Mouse (Mus musculus) lung, postnatal 0 days (tissue): ENCODE measurements around the gene Nol8. TPM values are rescaled to one million over a fixed set of nuclear protein-coding genes. Genes with fewer than 3 reads are reported as not detected.

Experiments
- ATAC-seq: fragments of 200-750 bp; cut with Nextera tagmentation; 2 replicates; pipeline ENCODE4 v1.8.0; 2017; ENCODE audit warnings: moderate library complexity
- DNase-seq: peaks from one replicate; pipeline ENCODE4 v3.0.0-alpha.2; 2016; ENCODE audit warnings: low spot score
- H3K27ac ChIP-seq: fragments of 300-500 bp; sonication (generic); 2 replicates; pipeline ENCODE4 v1.5.1; 2014; ENCODE audit warnings: antibody characterized with exemption, mild to moderate bottlenecking, low read length, mixed read lengths
- H3K27me3 ChIP-seq: fragments of 300-500 bp; sonication (generic); replicated peaks from 2 replicates; pipeline ENCODE4 v1.6.1; 2014; ENCODE audit warnings: low read length, mixed read lengths; ENCODE audit not compliant: insufficient read depth
- H3K36me3 ChIP-seq: fragments of 300-500 bp; sonication (generic); 2 replicates; pipeline ENCODE4 v1.6.1; 2014; ENCODE audit warnings: low read length, mixed read lengths; ENCODE audit not compliant: insufficient read depth
- H3K4me1 ChIP-seq: fragments of 300-500 bp; sonication (generic); 2 replicates; pipeline ENCODE4 v1.6.1; 2014; ENCODE audit warnings: antibody characterized with exemption, low read depth, low read length, mixed read lengths; ENCODE audit not compliant: insufficient read depth
- H3K4me2 ChIP-seq: fragments of 300-500 bp; sonication (generic); replicated peaks from 2 replicates; pipeline ENCODE4 v1.6.1; 2014; ENCODE audit warnings: low read depth, mild to moderate bottlenecking, low read length, moderate library complexity, mixed read lengths
- H3K4me3 ChIP-seq: fragments of 300-500 bp; sonication (generic); 2 replicates; pipeline ENCODE4 v1.5.1; 2014; ENCODE audit warnings: low read depth, low read length
- H3K9ac ChIP-seq: fragments of 300-500 bp; sonication (generic); replicated peaks from 2 replicates; pipeline ENCODE4 v1.6.1; 2014; ENCODE audit warnings: low read depth, mild to moderate bottlenecking
- H3K9me3 ChIP-seq: fragments of 300-500 bp; sonication (generic); 2 replicates; pipeline ENCODE4 v1.6.1; 2016; ENCODE audit warnings: low read length, mixed read lengths
- CTCF ChIP-seq: IDR thresholded peaks from 2 replicates; pipeline ENCODE4 v1.5.1; 2016; ENCODE audit warnings: antibody characterized with exemption, mild to moderate bottlenecking
- EP300 ChIP-seq: IDR thresholded peaks from 2 replicates; pipeline ENCODE4 v1.6.1; 2016; ENCODE audit warnings: antibody characterized with exemption, mild to moderate bottlenecking, control low read depth
- WGBS: fragments of 180-500 bp; shearing (Covaris S2); extraction: QIAGEN DNeasy Blood & Tissue Kit; methylation state at CpG from one replicate; pipeline ENCODE4 v1.1.7; 2014; 5-methylcytosine and 5-hydroxymethylcytosine counted together
- polyA plus RNA-seq: library from polyadenylated mRNA; unstranded; fragments of >200 nt; fragmentation: Nextera tagmentation; extraction: Ambion mirVana; gene quantifications from 2 replicates; pipeline ENCODE4 v1.2.1, GENCODE M21; 2015

Gene Nol8
- polyA plus RNA-seq, 1 experiment from 2014 or later: 9.1 TPM

DNA sequence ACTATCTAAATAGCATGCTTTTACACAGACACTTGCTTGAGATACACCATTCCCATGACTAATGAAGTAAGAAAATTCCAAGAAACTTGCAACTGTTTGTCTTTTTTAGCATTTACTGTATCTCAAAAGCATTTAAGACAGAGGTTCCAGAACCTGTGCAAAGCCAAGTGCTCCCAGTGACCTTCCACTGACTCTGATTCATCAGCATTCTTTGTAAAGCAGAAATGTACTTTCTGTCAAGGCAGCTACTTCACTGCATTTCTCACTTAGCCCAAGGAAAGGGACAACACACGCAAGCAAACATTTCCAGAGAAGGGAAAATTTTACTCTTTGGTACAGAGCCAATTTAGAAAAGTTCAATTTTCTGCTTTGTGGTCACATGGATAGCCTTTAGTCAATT, 29.7 kb upstream of the Nol8 start:
- peak; percentile 23; the same call in 1 of the 2 replicates for ATAC-seq
- no peaks in the 10 kb centered on the region for H3K9me3 ChIP-seq
- no peak overlapping the region for H3K9ac ChIP-seq
- no peaks in the 10 kb centered on the region for H3K4me1 ChIP-seq
- no peaks in the 10 kb centered on the region for H3K36me3 ChIP-seq
- no peaks in the 10 kb centered on the region for H3K27me3 ChIP-seq
- 38% methylated on average over 1 of the region's 1 CpGs for WGBS
- no peak overlapping the region for H3K27ac ChIP-seq
- TF ChIP-seq EP300 (peak; percentile 25; the same call in 1 of the 2 replicates), CTCF (no peak)
- peak; percentile 54 for DNase-seq
- H3K4me3 ChIP-seq: no peak overlapping the region
- H3K4me2 ChIP-seq: no peak overlapping the region

DNA sequence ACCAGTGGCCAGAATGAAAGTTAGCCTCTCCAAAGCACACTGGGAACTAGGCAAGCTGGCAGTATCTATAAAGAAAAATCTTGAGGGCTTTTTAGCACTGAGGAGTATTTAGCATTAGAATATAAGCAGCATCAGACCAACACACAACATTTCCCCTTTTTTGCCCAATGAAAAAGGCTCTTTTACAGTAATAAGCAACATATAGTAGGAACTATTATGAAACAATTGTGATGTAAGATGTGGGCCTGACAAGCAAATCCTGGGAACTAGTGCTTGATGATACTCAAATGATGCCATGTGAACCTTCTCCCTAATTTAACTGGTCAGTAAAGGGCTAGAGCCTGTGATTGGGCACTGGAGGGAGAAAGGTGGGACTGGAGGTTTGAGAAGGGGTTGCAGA, 24.7 kb upstream of the Nol8 start:
- ATAC-seq (no peak), DNase-seq (peak; percentile 30)
- H3K36me3 ChIP-seq: no peaks in the 10 kb centered on the region
- no peaks in the 10 kb centered on the region for H3K9me3 ChIP-seq
- no peak overlapping the region for H3K27ac ChIP-seq
- H3K4me1 ChIP-seq: no peaks in the 10 kb centered on the region
- no peak overlapping the region for H3K4me3 ChIP-seq
- no peaks in the 10 kb centered on the region for H3K27me3 ChIP-seq
- no peak overlapping the region for H3K4me2 ChIP-seq
- no peak overlapping the region for H3K9ac ChIP-seq
- TF ChIP-seq CTCF (no peak), EP300 (no peak)

DNA sequence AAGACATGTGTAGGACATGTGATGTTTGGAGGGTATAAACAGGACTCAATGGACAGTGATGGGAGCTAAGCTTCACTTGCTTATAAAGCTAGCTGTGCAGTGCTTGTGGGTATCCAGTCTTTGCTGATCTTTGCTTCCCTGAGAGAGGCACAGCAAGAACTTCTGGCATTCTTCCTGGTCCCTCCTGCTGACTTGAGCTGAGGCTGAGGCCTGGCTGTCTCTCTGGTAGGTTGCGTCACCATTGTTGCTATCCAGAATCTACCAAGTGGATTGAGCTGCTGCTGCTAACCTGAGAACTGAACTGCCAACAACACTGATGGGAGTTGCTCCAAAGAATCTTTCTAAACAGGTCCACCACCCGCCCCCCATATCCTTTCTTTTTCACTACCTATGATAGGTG, 23.8 kb upstream of the Nol8 start:
- Histone ChIP-seq H3K4me3 (no peak overlapping the region), H3K27ac (no peak overlapping the region), H3K4me1 (no peaks in the 10 kb centered on the region), H3K9ac (no peak overlapping the region), H3K27me3 (no peaks in the 10 kb centered on the region), H3K36me3 (no peaks in the 10 kb centered on the region), H3K4me2 (no peak overlapping the region), H3K9me3 (no peaks in the 10 kb centered on the region)
- 92% methylated on average over 2 of the region's 2 CpGs for WGBS
- TF ChIP-seq CTCF (no peak), EP300 (no peak)
- DNase-seq (no peak), ATAC-seq (no peak)

DNA sequence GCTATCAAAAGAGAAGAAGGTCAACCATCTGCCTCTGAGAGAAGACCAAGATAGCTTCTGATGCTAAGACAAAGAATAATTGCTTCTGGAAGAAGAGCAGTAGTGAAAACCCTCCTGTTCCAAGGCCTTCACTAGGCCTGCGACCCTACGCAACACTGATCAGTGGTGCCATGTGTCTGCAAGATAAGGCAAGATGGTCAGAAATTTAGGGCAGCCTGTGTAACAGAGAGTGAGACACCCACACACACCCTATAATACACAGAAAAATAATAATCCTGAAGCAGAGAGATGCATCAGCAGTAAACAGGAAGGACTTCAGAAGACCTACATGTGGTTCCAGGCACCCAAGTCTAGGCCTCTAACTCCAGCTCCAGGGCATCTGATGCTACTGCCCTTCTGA, 12.9 kb upstream of the Nol8 start:
- H3K4me2 ChIP-seq: no peak overlapping the region
- DNase-seq: no peak
- no peaks in the 10 kb centered on the region for H3K9me3 ChIP-seq
- H3K27me3 ChIP-seq: no peaks in the 10 kb centered on the region
- no peak overlapping the region for H3K9ac ChIP-seq
- WGBS: 96% methylated on average over 2 of the region's 2 CpGs
- H3K4me1 ChIP-seq: no peaks in the 10 kb centered on the region
- no peaks in the 10 kb centered on the region for H3K36me3 ChIP-seq
- no peak overlapping the region for H3K27ac ChIP-seq
- TF ChIP-seq EP300 (no peak), CTCF (no peak)
- ATAC-seq: no peak
- no peak overlapping the region for H3K4me3 ChIP-seq

DNA sequence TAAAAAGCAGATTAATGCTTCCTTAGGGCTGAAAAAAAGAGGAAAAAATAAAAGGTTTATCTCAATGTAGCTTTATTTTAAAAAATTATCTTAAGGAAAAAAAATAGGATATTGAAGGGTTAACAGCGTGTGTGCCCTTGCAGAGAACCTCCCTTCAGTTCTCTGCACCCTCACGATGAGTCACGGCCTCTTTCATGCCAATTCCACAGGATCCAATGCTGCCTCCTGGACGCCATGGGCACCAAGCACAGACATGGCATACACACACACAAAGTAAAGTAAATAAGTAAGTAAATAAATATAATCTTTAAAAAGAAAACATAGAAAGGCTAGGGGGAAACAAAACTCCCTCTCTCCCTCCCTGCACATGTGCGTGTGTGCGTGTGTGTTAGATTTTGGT, 10.2 kb upstream of the Nol8 start:
- Histone ChIP-seq H3K4me1 (no peaks in the 10 kb centered on the region), H3K9me3 (no peaks in the 10 kb centered on the region), H3K27ac (no peak overlapping the region), H3K9ac (no peak overlapping the region), H3K36me3 (no peaks in the 10 kb centered on the region), H3K4me3 (no peak overlapping the region), H3K27me3 (no peaks in the 10 kb centered on the region), H3K4me2 (no peak overlapping the region)
- no peak for ATAC-seq
- DNase-seq: no peak
- WGBS: 68% methylated on average over 6 of the region's 6 CpGs
- no peak for TF ChIP-seq CTCF
- no peak for TF ChIP-seq EP300

DNA sequence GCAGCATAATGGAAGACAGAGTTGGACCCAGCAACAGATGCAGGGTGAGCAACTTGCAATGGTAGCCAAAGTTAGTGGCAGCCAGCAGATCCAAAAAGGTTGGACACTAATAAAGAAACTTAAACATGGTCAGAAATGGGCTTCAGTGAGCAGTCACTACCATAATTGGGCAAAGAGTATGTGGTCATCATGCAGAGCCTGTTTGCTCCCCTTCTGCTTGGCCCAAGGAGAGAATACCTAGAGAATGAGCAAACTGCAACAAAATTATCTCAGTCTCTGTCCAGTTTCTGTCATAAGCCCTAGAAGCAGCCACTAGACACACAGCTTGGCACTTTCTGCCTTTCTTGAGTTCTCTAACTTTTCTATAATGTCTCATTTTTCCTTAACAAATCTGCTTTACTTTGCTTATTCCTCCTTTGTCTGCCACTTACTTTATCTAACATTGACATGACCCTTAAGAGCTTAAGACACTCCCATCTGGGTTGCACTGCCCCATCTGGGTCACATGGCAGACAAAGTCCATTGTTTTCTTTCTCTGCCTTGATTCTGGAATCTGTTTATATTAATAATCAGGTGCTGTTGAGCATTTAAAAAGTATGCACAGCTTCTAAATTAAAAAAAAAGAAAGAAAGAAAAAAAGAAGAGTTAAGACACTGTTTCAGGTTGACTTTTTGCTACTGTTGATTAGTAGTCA, 9.1 kb upstream of the Nol8 start:
- H3K4me3 ChIP-seq: no peak overlapping the region
- no peak overlapping the region for H3K9ac ChIP-seq
- ATAC-seq (peak; percentile 30; the same call in 1 of the 2 replicates), DNase-seq (peak; percentile 32)
- H3K36me3 ChIP-seq: no peaks in the 10 kb centered on the region
- no peaks in the 10 kb centered on the region for H3K27me3 ChIP-seq
- H3K4me2 ChIP-seq: no peak overlapping the region
- no peaks in the 10 kb centered on the region for H3K4me1 ChIP-seq
- no peak for TF ChIP-seq CTCF
- H3K27ac ChIP-seq: no peak overlapping the region
- H3K9me3 ChIP-seq: no peaks in the 10 kb centered on the region
